Mouse (Mus musculus): ENCODE data around the gene Slc22a5. TPM values are rescaled to one million over a fixed set of nuclear protein-coding genes. Genes with fewer than 3 reads are reported as not detected.

The Slc22a5 gene
- polyA plus RNA-seq, 1 experiment from 2014 or later: 10.6 TPM

GRCm38 (mm10) chr11:53908686-53909085, 17.2 kb upstream of the Slc22a5 start:
- 78% methylated on average over 8 of the region's 8 CpGs for whole genome bisulfite sequencing

GRCm38 (mm10) chr11:53904534-53904925, 13.1 kb upstream of the Slc22a5 start:
- 78% methylated on average over 9 of the region's 9 CpGs for WGBS
- H3K36me3 ChIP-seq (ENCODE audit: control insufficient read depth, insufficient read depth): no peaks in the 10 kb centered on the region
- no peak overlapping the region for H3K9ac ChIP-seq (ENCODE audit: low read length)
- H3K27ac ChIP-seq (ENCODE audit: low read length): no peak overlapping the region
- H3K27me3 ChIP-seq (ENCODE audit: control insufficient read depth, insufficient read depth, low read length): no peaks in the 10 kb centered on the region
- H3K9me3 ChIP-seq (replicated peaks; ENCODE audit: control insufficient read depth, low read length): no peaks in the 10 kb centered on the region
- no peak overlapping the region for H3K4me2 ChIP-seq (ENCODE audit: low read depth, low read length)
- peaks cover 10% of the 10 kb centered on the region for H3K4me1 ChIP-seq (ENCODE audit: control insufficient read depth, insufficient read depth, low read length)
- no peak; the same call in 1 of the 2 replicates for ATAC-seq (replicated peaks; ENCODE audit: extremely low read depth, insufficient read depth, low FRiP score)
- no peak overlapping the region for H3K4me3 ChIP-seq (ENCODE audit: low read length)

More at GRCm38 (mm10) chr11:53908686-53909085, 17.2 kb upstream of the Slc22a5 start:
- Histone ChIP-seq H3K9me3 (replicated peaks; ENCODE audit: control insufficient read depth, low read length) (no peaks in the 10 kb centered on the region), H3K27me3 (ENCODE audit: control insufficient read depth, insufficient read depth, low read length) (no peaks in the 10 kb centered on the region), H3K36me3 (ENCODE audit: control insufficient read depth, insufficient read depth) (no peaks in the 10 kb centered on the region), H3K4me1 (ENCODE audit: control insufficient read depth, insufficient read depth, low read length) (peaks cover 9% of the 10 kb centered on the region), H3K4me2 (ENCODE audit: low read depth, low read length) (no peak overlapping the region), H3K27ac (ENCODE audit: low read length) (no peak overlapping the region), H3K4me3 (ENCODE audit: low read length) (no peak overlapping the region), H3K9ac (ENCODE audit: low read length) (no peak overlapping the region)
- ATAC-seq (replicated peaks; ENCODE audit: extremely low read depth, insufficient read depth, low FRiP score): no peak

- H3K27ac ChIP-seq (ENCODE audit: low read length): 0 out of 2 replicates have a peak overlapping the region, but pooled peaks have one; percentile 4
- H3K4me2 ChIP-seq (ENCODE audit: low read depth, low read length): no peak overlapping the region
Measured at GRCm38 (mm10) chr11:53903781-53904533, 12.5 kb upstream of the Slc22a5 start.

GRCm38 (mm10) chr11:53902741-53903140, 11.3 kb upstream of the Slc22a5 start:
- WGBS: 90% methylated on average over 14 of the region's 14 CpGs
- Histone ChIP-seq H3K4me3 (ENCODE audit: low read length) (no peak overlapping the region), H3K27ac (ENCODE audit: low read length) (no peak overlapping the region), H3K9me3 (replicated peaks; ENCODE audit: control insufficient read depth, low read length) (no peaks in the 10 kb centered on the region), H3K9ac (ENCODE audit: low read length) (no peak overlapping the region), H3K4me1 (ENCODE audit: control insufficient read depth, insufficient read depth, low read length) (peaks cover 10% of the 10 kb centered on the region), H3K27me3 (ENCODE audit: control insufficient read depth, insufficient read depth, low read length) (no peaks in the 10 kb centered on the region), H3K36me3 (ENCODE audit: control insufficient read depth, insufficient read depth) (no peaks in the 10 kb centered on the region), H3K4me2 (ENCODE audit: low read depth, low read length) (no peak overlapping the region)
- ATAC-seq (replicated peaks; ENCODE audit: extremely low read depth, insufficient read depth, low FRiP score): no peak

More at GRCm38 (mm10) chr11:53903781-53904533, 12.5 kb upstream of the Slc22a5 start:
- Histone ChIP-seq H3K36me3 (ENCODE audit: control insufficient read depth, insufficient read depth) (no peaks in the 10 kb centered on the region), H3K9me3 (replicated peaks; ENCODE audit: control insufficient read depth, low read length) (no peaks in the 10 kb centered on the region), H3K9ac (ENCODE audit: low read length) (no peak overlapping the region), H3K27me3 (ENCODE audit: control insufficient read depth, insufficient read depth, low read length) (no peaks in the 10 kb centered on the region), H3K4me1 (ENCODE audit: control insufficient read depth, insufficient read depth, low read length) (peaks cover 10% of the 10 kb centered on the region), H3K4me3 (ENCODE audit: low read length) (no peak overlapping the region)
- 39% methylated on average over 16 of the region's 16 CpGs for WGBS
- ATAC-seq (replicated peaks; ENCODE audit: extremely low read depth, insufficient read depth, low FRiP score): peak; percentile 60; the same call in 1 of the 2 replicates

GRCm38 (mm10) chr11:53900991-53901390, 9.5 kb upstream of the Slc22a5 start:
- no peak for ATAC-seq (replicated peaks; ENCODE audit: extremely low read depth, insufficient read depth, low FRiP score)
- Histone ChIP-seq H3K27me3 (ENCODE audit: control insufficient read depth, insufficient read depth, low read length) (no peaks in the 10 kb centered on the region), H3K36me3 (ENCODE audit: control insufficient read depth, insufficient read depth) (no peaks in the 10 kb centered on the region), H3K4me3 (ENCODE audit: low read length) (no peak overlapping the region), H3K9me3 (replicated peaks; ENCODE audit: control insufficient read depth, low read length) (no peaks in the 10 kb centered on the region), H3K9ac (ENCODE audit: low read length) (no peak overlapping the region), H3K4me2 (ENCODE audit: low read depth, low read length) (no peak overlapping the region), H3K27ac (ENCODE audit: low read length) (no peak overlapping the region), H3K4me1 (ENCODE audit: control insufficient read depth, insufficient read depth, low read length) (peaks cover 10% of the 10 kb centered on the region)
- WGBS: 48% methylated on average over 1 of the region's 1 CpGs

GRCm38 (mm10) chr11:53899981-53900380, 8.5 kb upstream of the Slc22a5 start:
- ATAC-seq (replicated peaks; ENCODE audit: extremely low read depth, insufficient read depth, low FRiP score): no peak
- Histone ChIP-seq H3K4me3 (ENCODE audit: low read length) (no peak overlapping the region), H3K27ac (ENCODE audit: low read length) (no peak overlapping the region), H3K36me3 (ENCODE audit: control insufficient read depth, insufficient read depth) (no peaks in the 10 kb centered on the region), H3K27me3 (ENCODE audit: control insufficient read depth, insufficient read depth, low read length) (no peaks in the 10 kb centered on the region), H3K9ac (ENCODE audit: low read length) (no peak overlapping the region), H3K4me2 (ENCODE audit: low read depth, low read length) (no peak overlapping the region), H3K9me3 (replicated peaks; ENCODE audit: control insufficient read depth, low read length) (no peaks in the 10 kb centered on the region), H3K4me1 (ENCODE audit: control insufficient read depth, insufficient read depth, low read length) (peaks cover 10% of the 10 kb centered on the region)
- WGBS: 86% methylated on average over 6 of the region's 6 CpGs

- H3K36me3 ChIP-seq (ENCODE audit: control insufficient read depth, insufficient read depth): no peaks in the 10 kb centered on the region
- 62% methylated on average over 3 of the region's 3 CpGs for WGBS
Measured at GRCm38 (mm10) chr11:53899004-53899403, 7.5 kb upstream of the Slc22a5 start.

GRCm38 (mm10) chr11:53896935-53897334, 5.5 kb upstream of the Slc22a5 start:
- no peak for ATAC-seq (replicated peaks; ENCODE audit: extremely low read depth, insufficient read depth, low FRiP score)
- Histone ChIP-seq H3K4me3 (ENCODE audit: low read length) (no peak overlapping the region), H3K4me1 (ENCODE audit: control insufficient read depth, insufficient read depth, low read length) (no peaks in the 10 kb centered on the region), H3K36me3 (ENCODE audit: control insufficient read depth, insufficient read depth) (no peaks in the 10 kb centered on the region), H3K27ac (ENCODE audit: low read length) (no peak overlapping the region), H3K9ac (ENCODE audit: low read length) (no peak overlapping the region), H3K27me3 (ENCODE audit: control insufficient read depth, insufficient read depth, low read length) (no peaks in the 10 kb centered on the region), H3K9me3 (replicated peaks; ENCODE audit: control insufficient read depth, low read length) (no peaks in the 10 kb centered on the region), H3K4me2 (ENCODE audit: low read depth, low read length) (no peak overlapping the region)
- 72% methylated on average over 6 of the region's 6 CpGs for WGBS

More at GRCm38 (mm10) chr11:53899004-53899403, 7.5 kb upstream of the Slc22a5 start:
- H3K9ac ChIP-seq (ENCODE audit: low read length): no peak overlapping the region
- no peak overlapping the region for H3K27ac ChIP-seq (ENCODE audit: low read length)
- no peak overlapping the region for H3K4me3 ChIP-seq (ENCODE audit: low read length)
- no peaks in the 10 kb centered on the region for H3K9me3 ChIP-seq (replicated peaks; ENCODE audit: control insufficient read depth, low read length)
- no peak overlapping the region for H3K4me2 ChIP-seq (ENCODE audit: low read depth, low read length)
- H3K4me1 ChIP-seq (ENCODE audit: control insufficient read depth, insufficient read depth, low read length): peaks cover 4% of the 10 kb centered on the region; the same call in 1 of the 2 replicates
- ATAC-seq (replicated peaks; ENCODE audit: extremely low read depth, insufficient read depth, low FRiP score): no peak
- no peaks in the 10 kb centered on the region for H3K27me3 ChIP-seq (ENCODE audit: control insufficient read depth, insufficient read depth, low read length)

- H3K9ac ChIP-seq (ENCODE audit: low read length): no peak overlapping the region
- H3K36me3 ChIP-seq (ENCODE audit: control insufficient read depth, insufficient read depth): no peaks in the 10 kb centered on the region
- H3K4me3 ChIP-seq (ENCODE audit: low read length): no peak overlapping the region
- no peak for ATAC-seq (replicated peaks; ENCODE audit: extremely low read depth, insufficient read depth, low FRiP score)
- H3K27ac ChIP-seq (ENCODE audit: low read length): no peak overlapping the region
- peaks cover 21% of the 10 kb centered on the region for H3K4me1 ChIP-seq (ENCODE audit: control insufficient read depth, insufficient read depth, low read length)
- no peaks in the 10 kb centered on the region for H3K9me3 ChIP-seq (replicated peaks; ENCODE audit: control insufficient read depth, low read length)
- H3K27me3 ChIP-seq (ENCODE audit: control insufficient read depth, insufficient read depth, low read length): no peaks in the 10 kb centered on the region
- no peak overlapping the region for H3K4me2 ChIP-seq (ENCODE audit: low read depth, low read length)
- 71% methylated on average over 2 of the region's 2 CpGs for WGBS
Measured at GRCm38 (mm10) chr11:53893451-53893850, 2.0 kb upstream of the Slc22a5 start.

Data from heart, embryonic 16.5 days (tissue).